Mouse (Mus musculus): ENCODE results near the gene Clasp1. TPM values are rescaled to one million over a fixed set of nuclear protein-coding genes. Genes with fewer than 3 reads are reported as not detected.

Gene Clasp1
- polyA plus RNA-seq, 1 experiment from 2014 or later, result 47.2 TPM

DNA sequence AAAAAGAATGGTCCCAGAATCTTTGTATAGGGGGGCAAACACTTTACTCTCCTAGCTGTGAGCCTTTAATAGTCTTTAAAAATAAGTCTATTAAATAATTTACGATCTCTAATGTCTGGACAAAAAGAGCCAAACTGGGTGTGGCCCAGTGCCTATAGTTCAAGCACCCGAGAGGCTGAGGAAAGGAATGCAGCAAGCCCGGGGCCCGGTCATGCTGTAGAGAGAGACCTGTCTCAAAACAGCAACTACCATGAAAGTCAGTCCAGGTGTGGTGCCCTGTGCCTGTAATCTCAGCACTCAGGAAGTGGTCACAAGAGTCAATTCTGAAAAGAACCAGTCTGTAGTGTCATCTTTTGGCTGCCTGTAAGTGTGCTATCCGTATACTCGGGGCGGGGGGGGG lies 127.4 kb downstream of the Clasp1 start:
- no peak for ATAC-seq (ENCODE audit: insufficient number of reproducible peaks, low FRiP score, low TSS enrichment, low read depth)
- WGBS, result 54% methylated on average over 7 of the region's 7 CpGs
- Histone ChIP-seq H3K36me3 (peaks cover 73% of the 10 kb centered on the region), H3K9me3 (no peaks in the 10 kb centered on the region), H3K4me3 (no peak overlapping the region), H3K27ac (no peak overlapping the region), H3K4me1 (no peaks in the 10 kb centered on the region), H3K27me3 (no peaks in the 10 kb centered on the region), H3K9ac (no peak overlapping the region), H3K4me2 (no peak overlapping the region)

GRCm38 (mm10) chr1:118523161-118523560 lies 134.3 kb downstream of the Clasp1 start:
- no peaks in the 10 kb centered on the region for H3K4me1 ChIP-seq
- H3K27ac ChIP-seq, result no peak overlapping the region
- ATAC-seq (ENCODE audit: insufficient number of reproducible peaks, low FRiP score, low TSS enrichment, low read depth), result no peak
- H3K4me2 ChIP-seq, result no peak overlapping the region
- 88% methylated on average over 6 of the region's 6 CpGs for WGBS
- no peaks in the 10 kb centered on the region for H3K27me3 ChIP-seq
- no peak overlapping the region for H3K4me3 ChIP-seq
- no peaks in the 10 kb centered on the region for H3K9me3 ChIP-seq
- no peak overlapping the region for H3K9ac ChIP-seq
- peaks cover 64% of the 10 kb centered on the region for H3K36me3 ChIP-seq

GRCm38 (mm10) chr1:118525336-118525735 lies 136.5 kb downstream of the Clasp1 start:
- Histone ChIP-seq H3K36me3 (peaks cover 70% of the 10 kb centered on the region), H3K9ac (no peak overlapping the region), H3K4me1 (no peaks in the 10 kb centered on the region), H3K9me3 (no peaks in the 10 kb centered on the region), H3K4me2 (no peak overlapping the region), H3K4me3 (no peak overlapping the region), H3K27ac (no peak overlapping the region), H3K27me3 (no peaks in the 10 kb centered on the region)
- 0 out of 2 replicates have a peak, but pooled peaks have one; percentile 48 for ATAC-seq (ENCODE audit: insufficient number of reproducible peaks, low FRiP score, low TSS enrichment, low read depth)
- 75% methylated on average over 9 of the region's 9 CpGs for WGBS

GRCm38 (mm10) chr1:118529213-118529612 lies 140.4 kb downstream of the Clasp1 start:
- H3K27me3 ChIP-seq, result no peaks in the 10 kb centered on the region
- no peak overlapping the region for H3K9ac ChIP-seq
- H3K4me2 ChIP-seq, result no peak overlapping the region
- no peak overlapping the region for H3K4me3 ChIP-seq
- peaks cover 80% of the 10 kb centered on the region for H3K36me3 ChIP-seq
- ATAC-seq (ENCODE audit: insufficient number of reproducible peaks, low FRiP score, low TSS enrichment, low read depth), result no peak
- WGBS, result 95% methylated on average over 1 of the region's 1 CpGs
- H3K4me1 ChIP-seq, result no peaks in the 10 kb centered on the region
- no peak overlapping the region for H3K27ac ChIP-seq
- H3K9me3 ChIP-seq, result no peaks in the 10 kb centered on the region

- H3K27ac ChIP-seq, result no peak overlapping the region
- no peak overlapping the region for H3K9ac ChIP-seq
- no peak for ATAC-seq (ENCODE audit: insufficient number of reproducible peaks, low FRiP score, low TSS enrichment, low read depth)
- H3K9me3 ChIP-seq, result no peaks in the 10 kb centered on the region
- H3K4me1 ChIP-seq, result no peaks in the 10 kb centered on the region
- 92% methylated on average over 3 of the region's 3 CpGs for WGBS
- no peak overlapping the region for H3K4me3 ChIP-seq
- H3K4me2 ChIP-seq, result no peak overlapping the region
- H3K27me3 ChIP-seq, result no peaks in the 10 kb centered on the region
- peaks cover 87% of the 10 kb centered on the region for H3K36me3 ChIP-seq
These were observed 142.4 kb downstream of the Clasp1 start for GRCm38 (mm10) chr1:118531259-118531658.

DNA sequence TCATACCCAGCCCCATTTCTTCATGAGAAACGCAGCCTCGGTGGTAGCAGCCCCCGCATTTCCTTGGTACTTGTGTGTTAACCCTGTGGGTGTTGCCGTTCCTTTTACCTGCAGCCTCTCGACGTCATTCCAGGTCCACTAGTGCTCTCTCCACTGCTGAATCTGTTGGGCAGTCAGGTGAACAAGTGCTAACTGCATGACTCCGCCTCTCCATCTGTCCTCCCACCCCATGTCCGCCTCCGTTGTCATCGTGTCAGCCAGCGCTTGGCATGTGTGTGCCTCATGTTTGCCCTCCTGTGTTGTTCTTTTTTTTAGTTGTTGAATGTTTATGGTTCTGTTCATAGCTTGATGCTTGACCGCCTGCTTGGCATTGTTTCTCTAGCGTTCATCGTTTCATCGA lies 147.2 kb downstream of the Clasp1 start:
- Histone ChIP-seq H3K27me3 (no peaks in the 10 kb centered on the region), H3K4me2 (no peak overlapping the region), H3K27ac (no peak overlapping the region), H3K36me3 (peaks cover 76% of the 10 kb centered on the region), H3K4me1 (no peaks in the 10 kb centered on the region), H3K9me3 (no peaks in the 10 kb centered on the region), H3K9ac (no peak overlapping the region), H3K4me3 (no peak overlapping the region)
- 93% methylated on average over 15 of the region's 15 CpGs for WGBS
- no peak for ATAC-seq (ENCODE audit: insufficient number of reproducible peaks, low FRiP score, low TSS enrichment, low read depth)

- Histone ChIP-seq H3K9ac (no peak overlapping the region), H3K4me3 (no peak overlapping the region), H3K4me1 (no peaks in the 10 kb centered on the region), H3K9me3 (no peaks in the 10 kb centered on the region), H3K27ac (no peak overlapping the region), H3K4me2 (no peak overlapping the region), H3K36me3 (peaks cover 72% of the 10 kb centered on the region), H3K27me3 (no peaks in the 10 kb centered on the region)
- ATAC-seq (ENCODE audit: insufficient number of reproducible peaks, low FRiP score, low TSS enrichment, low read depth), result no peak
- WGBS, result 72% methylated on average over 6 of the region's 6 CpGs
These were observed 150.2 kb downstream of the Clasp1 start for GRCm38 (mm10) chr1:118539046-118539445.

- WGBS, result 87% methylated on average over 7 of the region's 7 CpGs
- Histone ChIP-seq H3K4me2 (no peak overlapping the region), H3K9ac (no peak overlapping the region), H3K27me3 (no peaks in the 10 kb centered on the region), H3K36me3 (peaks cover 76% of the 10 kb centered on the region), H3K27ac (no peak overlapping the region), H3K9me3 (no peaks in the 10 kb centered on the region), H3K4me1 (no peaks in the 10 kb centered on the region), H3K4me3 (no peak overlapping the region)
- ATAC-seq (ENCODE audit: insufficient number of reproducible peaks, low FRiP score, low TSS enrichment, low read depth), result no peak
These were observed 154.0 kb downstream of the Clasp1 start for GRCm38 (mm10) chr1:118542880-118543279.

- Histone ChIP-seq H3K36me3 (peaks cover 85% of the 10 kb centered on the region), H3K27ac (no peak overlapping the region), H3K9me3 (no peaks in the 10 kb centered on the region), H3K4me3 (no peak overlapping the region), H3K27me3 (no peaks in the 10 kb centered on the region), H3K9ac (no peak overlapping the region), H3K4me2 (no peak overlapping the region), H3K4me1 (no peaks in the 10 kb centered on the region)
- WGBS, result 82% methylated on average over 5 of the region's 5 CpGs
- ATAC-seq (ENCODE audit: insufficient number of reproducible peaks, low FRiP score, low TSS enrichment, low read depth), result no peak
These were observed 159.9 kb downstream of the Clasp1 start for GRCm38 (mm10) chr1:118548769-118549168.

- Histone ChIP-seq H3K9me3 (no peaks in the 10 kb centered on the region), H3K9ac (no peak overlapping the region), H3K4me1 (no peaks in the 10 kb centered on the region), H3K4me2 (no peak overlapping the region), H3K27ac (no peak overlapping the region), H3K36me3 (peaks cover 87% of the 10 kb centered on the region), H3K27me3 (no peaks in the 10 kb centered on the region), H3K4me3 (no peak overlapping the region)
- no peak for ATAC-seq (ENCODE audit: insufficient number of reproducible peaks, low FRiP score, low TSS enrichment, low read depth)
- 87% methylated on average over 5 of the region's 5 CpGs for whole genome bisulfite sequencing
These were observed 162.3 kb downstream of the Clasp1 start for GRCm38 (mm10) chr1:118551152-118551551.

GRCm38 (mm10) chr1:118552071-118552470 lies 163.2 kb downstream of the Clasp1 start:
- H3K27me3 ChIP-seq, result no peaks in the 10 kb centered on the region
- no peak for ATAC-seq (ENCODE audit: insufficient number of reproducible peaks, low FRiP score, low TSS enrichment, low read depth)
- H3K27ac ChIP-seq, result no peak overlapping the region
- no peak overlapping the region for H3K4me3 ChIP-seq
- 91% methylated on average over 4 of the region's 4 CpGs for WGBS
- peaks cover 84% of the 10 kb centered on the region for H3K36me3 ChIP-seq
- H3K9me3 ChIP-seq, result no peaks in the 10 kb centered on the region
- H3K4me2 ChIP-seq, result no peak overlapping the region
- H3K9ac ChIP-seq, result no peak overlapping the region
- H3K4me1 ChIP-seq, result no peaks in the 10 kb centered on the region

GRCm38 (mm10) chr1:118553045-118553444 lies 164.2 kb downstream of the Clasp1 start:
- no peaks in the 10 kb centered on the region for H3K9me3 ChIP-seq
- H3K4me2 ChIP-seq, result no peak overlapping the region
- H3K36me3 ChIP-seq, result peaks cover 77% of the 10 kb centered on the region
- no peaks in the 10 kb centered on the region for H3K27me3 ChIP-seq
- H3K4me3 ChIP-seq, result no peak overlapping the region
- no peak for ATAC-seq (ENCODE audit: insufficient number of reproducible peaks, low FRiP score, low TSS enrichment, low read depth)
- 81% methylated on average over 2 of the region's 2 CpGs for WGBS
- H3K27ac ChIP-seq, result no peak overlapping the region
- no peak overlapping the region for H3K9ac ChIP-seq
- no peaks in the 10 kb centered on the region for H3K4me1 ChIP-seq

DNA sequence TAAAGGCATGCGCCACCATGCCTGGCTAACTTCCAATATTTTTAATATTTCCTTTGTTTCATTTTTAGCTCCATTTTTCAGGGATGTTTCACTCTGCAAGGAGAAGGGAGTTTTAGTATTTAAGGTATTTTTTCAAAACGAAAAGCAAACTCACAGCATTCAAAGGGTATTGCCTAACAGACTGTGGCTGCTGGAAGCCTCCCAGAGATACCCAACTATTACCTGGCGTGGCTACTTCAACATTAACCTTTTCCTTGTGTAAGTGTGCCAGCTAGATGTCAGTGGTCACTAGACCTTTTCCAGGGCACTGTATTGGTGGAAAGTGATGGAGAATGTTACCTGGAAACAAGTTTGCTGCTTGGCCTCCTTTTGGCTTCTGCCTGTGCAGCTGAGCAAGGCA lies 164.6 kb downstream of the Clasp1 start:
- no peak overlapping the region for H3K4me3 ChIP-seq
- no peak for ATAC-seq (ENCODE audit: insufficient number of reproducible peaks, low FRiP score, low TSS enrichment, low read depth)
- no peaks in the 10 kb centered on the region for H3K27me3 ChIP-seq
- H3K27ac ChIP-seq, result no peak overlapping the region
- H3K36me3 ChIP-seq, result peaks cover 75% of the 10 kb centered on the region
- H3K4me1 ChIP-seq, result no peaks in the 10 kb centered on the region
- H3K4me2 ChIP-seq, result no peak overlapping the region
- no peaks in the 10 kb centered on the region for H3K9me3 ChIP-seq
- no peak overlapping the region for H3K9ac ChIP-seq
- WGBS, result 87% methylated on average over 3 of the region's 3 CpGs
